Mouse (Mus musculus) heart, adult 2 months (tissue): ENCODE measurements around the gene Mcpt1. TPM values are rescaled to one million over a fixed set of nuclear protein-coding genes. Genes with fewer than 3 reads are reported as not detected.
"Not testable (repeated sequence)": the region's sequence is repeated elsewhere in the genome, so short reads cannot be mapped to it uniquely, and the experiment has no call there.

Experiments
- DNase-seq, 2 experiments: peaks; one replicate each; pipeline ENCODE4 v3.0.0; 2021
- H3K27ac ChIP-seq: fragments of 200-600 bp; 2 replicates; pipeline ENCODE4 v1.8.1; 2022
- H3K27me3 ChIP-seq: fragments of 200-500 bp; 2 replicates; pipeline ENCODE4 v1.6.1; 2012; ENCODE audit warnings: mild to moderate bottlenecking, low read length, inconsistent platforms, mixed read lengths; ENCODE audit not compliant: control insufficient read depth, insufficient read depth
- H3K36me3 ChIP-seq: fragments of 200-500 bp; 2 replicates; pipeline ENCODE4 v1.6.1; 2012; ENCODE audit warnings: low read length, inconsistent platforms; ENCODE audit not compliant: control insufficient read depth, insufficient read depth
- H3K4me1 ChIP-seq: fragments of 200-500 bp; 2 replicates; pipeline ENCODE4 v1.6.1; 2011; ENCODE audit warnings: low read length; ENCODE audit not compliant: control insufficient read depth, insufficient read depth
- H3K4me3 ChIP-seq: fragments of 200-600 bp; 2 replicates; pipeline ENCODE4 v1.8.1; 2022
- H3K79me2 ChIP-seq: fragments of 200-500 bp; replicated peaks from 2 replicates; pipeline ENCODE4 v1.6.1; 2012; ENCODE audit warnings: mild to moderate bottlenecking, inconsistent platforms, low read length, moderate library complexity, mixed read lengths; ENCODE audit not compliant: control insufficient read depth, insufficient read depth
- H3K9ac ChIP-seq: fragments of 200-500 bp; 2 replicates; pipeline ENCODE4 v1.6.1; 2012; ENCODE audit warnings: low read depth, mild to moderate bottlenecking, control low read depth, inconsistent platforms, low read length, mixed read lengths
- CTCF ChIP-seq: fragments of 200-600 bp; IDR thresholded peaks from 2 replicates; pipeline ENCODE4 v1.8.1; 2022; ENCODE audit warnings: antibody characterized with exemption, mild to moderate bottlenecking, moderate library complexity
- EP300 ChIP-seq: fragments of 200-500 bp; IDR thresholded peaks from 2 replicates; pipeline ENCODE4 v1.6.1; 2011; ENCODE audit warnings: low read depth, low read length, control low read depth; ENCODE audit not compliant: insufficient read depth
- POLR2A ChIP-seq: fragments of 200-500 bp; IDR thresholded peaks from 2 replicates; pipeline ENCODE4 v1.6.1; 2011; ENCODE audit warnings: mild to moderate bottlenecking, low read depth, low read length, control low read depth; ENCODE audit not compliant: insufficient read depth
- WGBS: fragments of 180-500 bp; shearing (Covaris S2); methylation state at CpG from one replicate; pipeline ENCODE4 v1.1.7; 2018; 5-methylcytosine and 5-hydroxymethylcytosine counted together
- intact Hi-C: fragments of 180-260 bp; cut with DNase I; formaldehyde crosslinking; loops from one replicate; pipeline ENCODE4 v1.15.1; 2025
- long read RNA-seq: library from polyadenylated mRNA; stranded (forward); transcript quantifications from one replicate; pipeline ENCODE4 v2.0.0, GENCODE M21; 2021
- polyA plus RNA-seq: library from polyadenylated mRNA; depleted of rRNA; stranded (reverse); fragments of >200 nt; gene quantifications from 2 replicates; pipeline ENCODE4 v1.2.3, GENCODE M21; 2012; rRNA removed
- total RNA-seq, 2 experiments: library from RNA; stranded (reverse); gene quantifications; 2 replicates each; pipeline ENCODE4 v1.2.3; 2021

The Mcpt1 gene
- not detected for total RNA-seq
- not detected in 2 replicates for polyA plus RNA-seq
- long read RNA-seq: 0 reads

DNA sequence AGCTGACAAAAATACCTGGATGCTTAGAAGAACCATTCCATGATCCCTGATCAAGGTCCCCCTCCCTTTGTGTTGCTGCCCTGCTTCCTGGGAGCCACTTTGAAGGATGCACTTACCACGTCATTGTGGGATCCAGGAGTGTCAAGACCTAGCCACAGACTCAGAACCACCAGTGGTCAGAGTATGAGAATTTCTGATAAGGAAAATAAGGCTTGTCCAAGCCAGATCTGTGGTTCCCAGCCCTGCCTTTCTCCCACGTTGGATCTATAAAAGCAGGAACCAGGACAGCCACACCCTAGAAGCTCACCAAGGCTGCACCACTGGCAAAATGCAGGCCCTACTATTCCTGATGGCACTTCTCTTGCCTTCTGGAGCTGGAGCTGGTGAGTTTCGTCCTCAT, at the start of gene Mcpt1:
TSS of gene Mcpt1 (plus strand) at position 301 of the 400 bp plus-strand sequence.
- H3K4me3 ChIP-seq, H3K27me3 ChIP-seq, H3K27ac ChIP-seq, H3K4me1 ChIP-seq, H3K9ac ChIP-seq, intact Hi-C loops, H3K79me2 ChIP-seq, H3K36me3 ChIP-seq, DNase-seq: not testable (repeated sequence)
- 59% methylated on average over 3 of the region's 3 CpGs for WGBS

GRCm38 (mm10) chr14:55987464-55987863, 30.3 kb upstream of the Mcpt1 start:
- WGBS: 53% methylated on average over 2 of the region's 3 CpGs

DNA sequence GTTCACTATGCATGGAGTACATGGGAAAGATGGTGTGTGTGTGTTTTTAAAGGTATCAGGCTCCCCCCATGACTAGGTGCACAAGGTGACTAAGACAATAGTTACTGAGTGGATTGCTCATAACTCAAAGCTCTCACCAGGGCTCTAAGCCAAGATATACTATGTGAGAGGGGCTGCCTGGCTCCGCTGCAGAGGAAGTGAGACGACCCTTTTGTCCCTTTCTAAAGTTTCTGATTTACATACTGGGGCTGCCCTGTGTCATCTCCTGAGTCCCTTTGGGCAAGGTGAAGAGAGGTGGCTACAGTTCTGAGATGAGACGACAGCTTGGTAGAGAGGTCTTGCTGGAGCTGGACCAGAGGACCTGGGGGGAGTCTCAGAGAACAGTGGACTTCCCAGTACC, 4.6 kb upstream of the Mcpt1 start:
- TF ChIP-seq EP300: no peak
- TF ChIP-seq CTCF: no peak
- no peak for TF ChIP-seq POLR2A
- intact Hi-C loops: no loop called here
- Histone ChIP-seq H3K4me3 (no peak overlapping the region), H3K27ac (no peak overlapping the region), H3K4me1 (no peaks in the 10 kb centered on the region), H3K79me2 (no peaks in the 10 kb centered on the region), H3K36me3 (no peaks in the 10 kb centered on the region), H3K9ac (no peak overlapping the region), H3K27me3 (no peaks in the 10 kb centered on the region)
- no peak for DNase-seq
- 48% methylated on average over 3 of the region's 3 CpGs for WGBS

More at GRCm38 (mm10) chr14:55987464-55987863, 30.3 kb upstream of the Mcpt1 start:
- H3K27me3 ChIP-seq, intact Hi-C loops, H3K4me3 ChIP-seq, DNase-seq, H3K9ac ChIP-seq, H3K79me2 ChIP-seq, H3K4me1 ChIP-seq, H3K36me3 ChIP-seq, H3K27ac ChIP-seq: not testable (repeated sequence)

- DNase-seq: no peak
- H3K4me1 ChIP-seq: no peaks in the 10 kb centered on the region
- H3K27ac ChIP-seq: no peak overlapping the region
- H3K36me3 ChIP-seq: no peaks in the 10 kb centered on the region
- intact Hi-C loops: no loop called here
- no peak overlapping the region for H3K4me3 ChIP-seq
- no peaks in the 10 kb centered on the region for H3K27me3 ChIP-seq
- no peaks in the 10 kb centered on the region for H3K79me2 ChIP-seq
- H3K9ac ChIP-seq: no peak overlapping the region
- WGBS: 80% methylated on average over 2 of the region's 2 CpGs
- no peak for TF ChIP-seq EP300
- no peak for TF ChIP-seq CTCF
- no peak for TF ChIP-seq POLR2A
Observed at GRCm38 (mm10) chr14:56013924-56014323, 3.8 kb upstream of the Mcpt1 start.

DNA sequence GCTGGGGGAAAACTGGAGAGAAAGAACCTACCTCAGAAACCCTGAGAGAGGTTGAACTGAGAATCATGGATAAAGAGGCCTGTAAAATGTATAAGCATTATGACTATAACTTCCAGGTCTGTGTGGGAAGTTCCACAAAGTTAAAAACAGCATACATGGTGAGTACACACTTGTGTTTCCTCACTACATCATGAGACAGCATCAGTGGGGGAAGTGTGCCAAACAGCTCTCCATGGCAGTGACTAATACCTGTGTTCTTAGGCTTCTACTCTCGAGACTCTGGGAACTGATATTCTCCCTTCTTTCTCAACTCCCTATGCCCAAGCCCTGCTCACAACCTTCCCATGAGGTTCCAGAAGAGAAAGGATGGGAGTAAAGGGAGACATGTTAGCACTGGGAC, 1.7 kb downstream of the Mcpt1 start:
- intact Hi-C loops: no loop called here
- TF ChIP-seq EP300 (no peak), CTCF (no peak), POLR2A (no peak)
- H3K27ac ChIP-seq: no peak overlapping the region
- H3K9ac ChIP-seq: no peak overlapping the region
- H3K4me1 ChIP-seq: no peaks in the 10 kb centered on the region
- 34% methylated on average over 1 of the region's 1 CpGs for WGBS
- no peak for DNase-seq
- no peaks in the 10 kb centered on the region for H3K27me3 ChIP-seq
- H3K79me2 ChIP-seq: no peaks in the 10 kb centered on the region
- H3K4me3 ChIP-seq: no peak overlapping the region
- H3K36me3 ChIP-seq: no peaks in the 10 kb centered on the region

GRCm38 (mm10) chr14:56021305-56021704, 3.5 kb downstream of the Mcpt1 start:
- H3K9ac ChIP-seq, H3K4me3 ChIP-seq, DNase-seq, H3K27me3 ChIP-seq, H3K4me1 ChIP-seq, H3K36me3 ChIP-seq, H3K79me2 ChIP-seq, intact Hi-C loops, H3K27ac ChIP-seq: not testable (repeated sequence)
- 55% methylated on average over 4 of the region's 4 CpGs for WGBS

DNA sequence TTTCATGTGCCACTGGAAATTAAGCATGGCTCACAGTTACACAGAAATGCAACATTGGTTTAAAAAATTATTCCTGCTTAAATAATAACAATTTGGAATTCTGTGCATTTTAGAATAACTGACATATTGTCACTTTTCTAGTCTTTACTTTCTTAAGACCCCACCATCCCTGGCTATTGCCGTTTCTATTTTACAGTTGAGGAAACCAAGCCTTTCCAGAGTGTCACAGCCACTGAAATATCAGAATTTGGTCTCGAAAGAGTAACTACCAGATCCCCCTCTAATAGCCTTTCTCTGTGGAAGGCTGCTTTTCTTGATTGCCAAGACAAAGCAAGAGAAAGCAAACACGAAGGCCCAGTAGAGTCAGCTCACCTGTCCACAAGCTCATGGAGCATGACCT, 12.6 kb downstream of the Mcpt1 start, which contains the start of gene Mcpt9:
TSS of gene Mcpt9 (minus strand) at position 101 of the 400 bp plus-strand sequence.
- H3K4me3 ChIP-seq, H3K27me3 ChIP-seq, H3K9ac ChIP-seq, H3K79me2 ChIP-seq, intact Hi-C loops, H3K36me3 ChIP-seq, DNase-seq, H3K4me1 ChIP-seq, H3K27ac ChIP-seq: not testable (repeated sequence)
- WGBS: 55% methylated on average over 3 of the region's 3 CpGs
